Mouse (Mus musculus) kidney, postnatal 4 days (tissue): ENCODE measurements around the gene Smpd3.

ENCODE experiments used
- DNase-seq, 2 experiments: peaks; one replicate each; pipeline ENCODE4 v3.0.0; 2021; ENCODE audit warnings: mixed read lengths in 2 of 2

Smpd3 gene

GRCm38 (mm10) chr8:106211421-106211820 lies 126.4 kb downstream of the Smpd3 start:
- no peak for DNase-seq

GRCm38 (mm10) chr8:106210821-106211345 lies 126.9 kb downstream of the Smpd3 start, which contains the start of the genes Slc7a6os and Prmt7:
Gene Slc7a6os, minus strand, starts transcription at chr8:106210935.
Gene Prmt7, plus strand, starts transcription at chr8:106210936.
- DNase-seq, result peak; percentile 97 to 98

- DNase-seq, result no peak
These were observed 127.6 kb downstream of the Smpd3 start for GRCm38 (mm10) chr8:106210035-106210731.
